Mouse (Mus musculus): ENCODE measurements at regions not wholly inside any gene's neighbourhood (a gene's known extent, or its start where the extent isn't known, plus 50 kb on each side); places are given as distances from the start of the nearest gene placed in this dataset.

DNA sequence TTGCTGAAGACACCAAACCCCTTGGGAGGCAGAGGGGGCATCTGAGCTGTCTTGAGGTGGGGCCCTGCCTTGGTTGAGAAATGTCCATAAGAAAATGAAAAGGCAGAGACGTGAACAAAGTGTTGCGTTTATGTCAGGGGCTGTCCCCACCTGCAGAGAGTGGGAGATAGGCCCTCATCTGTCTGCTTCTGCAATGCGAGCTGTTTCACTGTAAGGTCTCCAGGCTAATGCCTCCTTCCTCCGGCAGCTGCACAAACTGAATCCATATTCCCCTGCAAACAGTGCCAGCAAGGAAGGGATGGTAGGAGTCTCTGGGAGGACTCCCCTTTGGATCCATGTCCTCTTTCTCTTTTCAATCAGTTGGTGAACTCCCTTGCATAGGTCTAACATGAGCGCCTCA lies 263.0 kb downstream of the Sorl1 start:
- Histone ChIP-seq H3K27ac (ENCODE audit: control insufficient read depth, insufficient read depth, low read depth, low read length) (no peak overlapping the region), H3K36me3 (ENCODE audit: control insufficient read depth, insufficient read depth, low read length) (no peaks in the 10 kb centered on the region), H3K27me3 (ENCODE audit: control insufficient read depth, insufficient read depth, low read length) (no peaks in the 10 kb centered on the region), H3K4me3 (ENCODE audit: control insufficient read depth, low read depth, low read length) (no peak overlapping the region), H3K4me1 (ENCODE audit: control insufficient read depth, insufficient read depth, low read length) (no peaks in the 10 kb centered on the region)
- no peak for TF ChIP-seq CTCF (IDR thresholded peaks at IDR 0.05; ENCODE audit: control insufficient read depth, insufficient read depth, insufficient replicate concordance, low read depth, low read length)
- TF ChIP-seq POLR2A (IDR thresholded peaks at IDR 0.05; ENCODE audit: control insufficient read depth, low read depth, low read length) = no peak

GRCm38 (mm10) chr9:41860681-41861080 lies 263.4 kb downstream of the Sorl1 start:
- H3K4me1 ChIP-seq (ENCODE audit: control insufficient read depth, insufficient read depth, low read length) = no peaks in the 10 kb centered on the region
- H3K4me3 ChIP-seq (ENCODE audit: control insufficient read depth, low read depth, low read length) = no peak overlapping the region
- H3K27ac ChIP-seq (ENCODE audit: control insufficient read depth, insufficient read depth, low read depth, low read length) = no peak overlapping the region
- H3K36me3 ChIP-seq (ENCODE audit: control insufficient read depth, insufficient read depth, low read length) = no peaks in the 10 kb centered on the region
- no peak for TF ChIP-seq CTCF (IDR thresholded peaks at IDR 0.05; ENCODE audit: control insufficient read depth, insufficient read depth, insufficient replicate concordance, low read depth, low read length)
- TF ChIP-seq POLR2A (IDR thresholded peaks at IDR 0.05; ENCODE audit: control insufficient read depth, low read depth, low read length) = no peak
- H3K27me3 ChIP-seq (ENCODE audit: control insufficient read depth, insufficient read depth, low read length) = no peaks in the 10 kb centered on the region

DNA sequence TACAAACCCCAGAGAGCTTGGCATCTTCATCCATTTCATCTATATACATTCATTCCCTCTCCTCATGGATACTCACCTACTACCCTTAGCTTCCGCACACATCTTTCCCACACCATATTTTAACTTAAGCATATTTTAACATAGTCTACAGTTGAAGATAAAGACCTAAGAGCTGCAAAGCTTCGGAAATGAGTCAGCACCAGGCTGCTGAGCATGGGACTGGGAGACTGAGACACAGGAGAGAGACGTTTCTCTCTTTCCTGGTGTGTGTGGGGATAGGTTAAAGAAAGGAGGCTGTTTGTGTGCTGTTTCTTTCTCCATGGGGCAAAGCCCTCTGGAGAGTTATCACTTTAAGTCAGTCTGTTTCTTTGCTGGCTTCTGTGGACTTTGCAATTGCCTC lies 264.3 kb downstream of the Sorl1 start:
- Histone ChIP-seq H3K36me3 (ENCODE audit: control insufficient read depth, insufficient read depth, low read length) (no peaks in the 10 kb centered on the region), H3K27me3 (ENCODE audit: control insufficient read depth, insufficient read depth, low read length) (no peaks in the 10 kb centered on the region), H3K27ac (ENCODE audit: control insufficient read depth, insufficient read depth, low read depth, low read length) (no peak overlapping the region), H3K4me1 (ENCODE audit: control insufficient read depth, insufficient read depth, low read length) (no peaks in the 10 kb centered on the region), H3K4me3 (ENCODE audit: control insufficient read depth, low read depth, low read length) (no peak overlapping the region)
- TF ChIP-seq CTCF (IDR thresholded peaks at IDR 0.05; ENCODE audit: control insufficient read depth, insufficient read depth, insufficient replicate concordance, low read depth, low read length) = no peak
- TF ChIP-seq POLR2A (IDR thresholded peaks at IDR 0.05; ENCODE audit: control insufficient read depth, low read depth, low read length) = no peak

- no peaks in the 10 kb centered on the region for H3K4me1 ChIP-seq (ENCODE audit: control insufficient read depth, insufficient read depth, low read length)
- TF ChIP-seq CTCF (IDR thresholded peaks at IDR 0.05; ENCODE audit: control insufficient read depth, insufficient read depth, insufficient replicate concordance, low read depth, low read length) (no peak), POLR2A (IDR thresholded peaks at IDR 0.05; ENCODE audit: control insufficient read depth, low read depth, low read length) (no peak)
- H3K36me3 ChIP-seq (ENCODE audit: control insufficient read depth, insufficient read depth, low read length) = no peaks in the 10 kb centered on the region
- H3K4me3 ChIP-seq (ENCODE audit: control insufficient read depth, low read depth, low read length) = no peak overlapping the region
- H3K27me3 ChIP-seq (ENCODE audit: control insufficient read depth, insufficient read depth, low read length) = no peaks in the 10 kb centered on the region
- no peak overlapping the region for H3K27ac ChIP-seq (ENCODE audit: control insufficient read depth, insufficient read depth, low read depth, low read length)
Measured at GRCm38 (mm10) chr9:41852099-41852498, 272.0 kb downstream of the Sorl1 start.

DNA sequence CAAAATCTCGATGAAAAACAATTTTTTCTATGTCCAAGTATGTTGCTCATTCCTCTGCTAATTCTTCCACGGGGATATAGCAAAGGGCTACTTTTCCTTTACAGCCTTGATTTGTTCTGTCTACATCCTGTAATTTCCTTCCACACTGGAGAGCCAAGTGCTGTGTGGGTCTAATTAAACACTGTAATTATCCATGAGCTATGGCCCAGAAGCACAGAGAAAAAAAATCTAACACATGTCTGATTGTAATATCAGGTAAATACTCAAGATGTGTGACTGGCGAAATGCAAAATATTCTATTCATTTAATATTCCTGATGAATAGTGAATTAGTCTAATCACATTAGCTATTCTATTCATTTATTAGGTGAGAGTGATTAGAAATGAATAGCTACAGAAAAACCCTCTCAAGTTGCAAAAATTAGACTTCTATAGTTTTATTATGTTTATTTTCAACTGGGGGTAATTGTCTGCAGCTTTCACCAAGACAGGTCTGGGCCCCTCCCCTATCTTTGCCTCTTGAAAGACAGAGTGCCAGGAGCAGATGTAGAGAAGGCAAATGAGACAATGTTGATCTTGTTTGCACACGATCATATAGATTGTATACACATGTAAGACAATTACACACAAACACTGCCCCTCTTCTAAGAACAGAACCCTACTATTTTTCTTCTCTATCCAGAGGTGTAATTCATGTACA lies 274.3 kb downstream of the Sorl1 start:
- no peaks in the 10 kb centered on the region for H3K36me3 ChIP-seq (ENCODE audit: control insufficient read depth, insufficient read depth, low read length)
- no peaks in the 10 kb centered on the region for H3K4me1 ChIP-seq (ENCODE audit: control insufficient read depth, insufficient read depth, low read length)
- H3K27ac ChIP-seq (ENCODE audit: control insufficient read depth, insufficient read depth, low read depth, low read length) = no peak overlapping the region
- peak overlapping the region; percentile 34; the same call in 1 of the 2 replicates for H3K4me3 ChIP-seq (ENCODE audit: control insufficient read depth, low read depth, low read length)
- no peak for TF ChIP-seq POLR2A (IDR thresholded peaks at IDR 0.05; ENCODE audit: control insufficient read depth, low read depth, low read length)
- TF ChIP-seq CTCF (IDR thresholded peaks at IDR 0.05; ENCODE audit: control insufficient read depth, insufficient read depth, insufficient replicate concordance, low read depth, low read length) = no peak
- H3K27me3 ChIP-seq (ENCODE audit: control insufficient read depth, insufficient read depth, low read length) = no peaks in the 10 kb centered on the region

- Histone ChIP-seq H3K36me3 (ENCODE audit: control insufficient read depth, insufficient read depth, low read length) (no peaks in the 10 kb centered on the region), H3K4me3 (ENCODE audit: control insufficient read depth, low read depth, low read length) (no peak overlapping the region), H3K4me1 (ENCODE audit: control insufficient read depth, insufficient read depth, low read length) (no peaks in the 10 kb centered on the region), H3K27me3 (ENCODE audit: control insufficient read depth, insufficient read depth, low read length) (no peaks in the 10 kb centered on the region), H3K27ac (ENCODE audit: control insufficient read depth, insufficient read depth, low read depth, low read length) (no peak overlapping the region)
- TF ChIP-seq POLR2A (IDR thresholded peaks at IDR 0.05; ENCODE audit: control insufficient read depth, low read depth, low read length) (no peak), CTCF (IDR thresholded peaks at IDR 0.05; ENCODE audit: control insufficient read depth, insufficient read depth, insufficient replicate concordance, low read depth, low read length) (no peak)
Measured at GRCm38 (mm10) chr9:41844616-41845015, 279.5 kb downstream of the Sorl1 start.

DNA sequence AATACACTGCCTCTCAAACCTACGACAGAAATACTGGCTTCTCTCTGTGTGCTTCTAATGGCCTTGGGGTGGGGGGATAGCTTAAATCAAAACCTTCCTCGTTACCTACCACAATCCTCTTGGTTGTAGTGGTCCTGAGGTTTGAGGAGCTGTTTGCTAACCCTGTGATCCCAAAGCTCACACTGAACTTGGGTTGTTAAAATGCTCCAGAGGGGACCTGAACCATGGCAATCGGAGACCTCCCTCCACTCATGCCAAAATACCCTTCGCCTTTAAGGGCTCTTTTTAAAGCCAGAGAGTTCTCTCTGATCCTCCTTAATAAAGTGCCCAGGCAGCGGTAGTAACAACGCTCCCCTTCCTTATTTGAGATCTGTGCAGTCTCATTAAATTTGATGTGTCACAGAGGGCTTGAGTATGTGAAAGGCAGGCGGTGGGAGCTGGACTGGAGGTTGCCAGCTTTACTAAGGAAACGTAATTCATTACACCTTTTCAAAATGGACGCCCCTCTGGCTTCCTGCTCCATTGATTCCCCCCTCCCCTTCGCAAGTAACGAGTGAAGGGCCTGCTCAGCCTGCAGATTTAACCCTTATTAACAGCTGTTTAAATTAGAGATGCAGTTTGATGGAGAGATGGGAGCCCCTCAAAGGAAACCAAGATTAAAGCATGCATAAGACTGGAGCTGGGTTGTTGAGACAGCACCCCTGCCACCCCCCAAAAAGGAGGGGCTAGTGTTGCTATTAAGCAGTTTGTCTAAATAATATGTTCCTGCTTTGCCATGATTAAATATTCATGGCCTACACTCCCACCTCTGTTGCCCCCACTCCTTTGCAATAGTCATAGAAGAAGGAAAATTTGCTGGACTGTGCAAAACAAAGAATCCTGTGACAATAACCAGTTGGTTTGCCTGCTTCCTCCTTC lies 289.4 kb downstream of the Sorl1 start:
- H3K36me3 ChIP-seq (ENCODE audit: control insufficient read depth, insufficient read depth, low read length) = no peaks in the 10 kb centered on the region
- no peaks in the 10 kb centered on the region for H3K4me1 ChIP-seq (ENCODE audit: control insufficient read depth, insufficient read depth, low read length)
- H3K27ac ChIP-seq (ENCODE audit: control insufficient read depth, insufficient read depth, low read depth, low read length) = no peak overlapping the region
- TF ChIP-seq POLR2A (IDR thresholded peaks at IDR 0.05; ENCODE audit: control insufficient read depth, low read depth, low read length) (no peak), CTCF (IDR thresholded peaks at IDR 0.05; ENCODE audit: control insufficient read depth, insufficient read depth, insufficient replicate concordance, low read depth, low read length) (no peak)
- H3K4me3 ChIP-seq (ENCODE audit: control insufficient read depth, low read depth, low read length) = no peak overlapping the region
- H3K27me3 ChIP-seq (ENCODE audit: control insufficient read depth, insufficient read depth, low read length) = no peaks in the 10 kb centered on the region
